Mouse (Mus musculus) ES-E14 (cell line): ENCODE results near the gene Mrpl12. TPM values are rescaled to one million over a fixed set of nuclear protein-coding genes. Genes with fewer than 3 reads are reported as not detected.

Experiments
- DNase-seq: peaks from one replicate; pipeline ENCODE4 v3.0.0-alpha.2; 2013; ENCODE audit warnings: low read depth, low spot score
- H3K27ac ChIP-seq: 2 replicates; pipeline ENCODE4 v1.5.1; 2012; ENCODE audit warnings: low read depth, mild to moderate bottlenecking, low read length, moderate library complexity, mixed read lengths; ENCODE audit not compliant: poor library complexity, insufficient read depth, severe bottlenecking
- H3K36me3 ChIP-seq: 2 replicates; pipeline ENCODE4 v1.6.1; 2012; ENCODE audit warnings: mild to moderate bottlenecking, low read length, moderate library complexity, mixed read lengths; ENCODE audit not compliant: control insufficient read depth, poor library complexity, insufficient read depth, severe bottlenecking
- H3K4me1 ChIP-seq, 2 experiments: fragments of 150-350 bp in 1 of 2; sonication (generic) in 1 of 2; 2 replicates each; pipeline ENCODE4 v1.6.1; 2012; ENCODE audit warnings: low read length in 2 of 2, mild to moderate bottlenecking in 1 of 2, mixed read lengths in 1 of 2; ENCODE audit not compliant: control insufficient read depth in 2 of 2, insufficient read depth in 2 of 2, poor library complexity in 1 of 2
- H3K4me3 ChIP-seq, 2 experiments: fragments of 150-350 bp in 1 of 2; sonication (generic) in 1 of 2; 2 replicates each; pipeline ENCODE4 v1.5.1; 2012; ENCODE audit warnings: low read length in 2 of 2, low read depth in 1 of 2, mild to moderate bottlenecking in 1 of 2, mixed read lengths in 1 of 2; ENCODE audit not compliant: insufficient read depth in 1 of 2, poor library complexity in 1 of 2, severe bottlenecking in 1 of 2
- H3K9ac ChIP-seq: 2 replicates; pipeline ENCODE4 v1.6.1; 2012; ENCODE audit warnings: low read depth, mild to moderate bottlenecking, low read length, mixed read lengths; ENCODE audit not compliant: poor library complexity, insufficient read depth, severe bottlenecking
- H3K9me3 ChIP-seq: fragments of 150-350 bp; sonication (generic); 2 replicates; pipeline ENCODE4 v1.6.1; 2012; ENCODE audit warnings: low read depth, mild to moderate bottlenecking, low read length; ENCODE audit not compliant: control insufficient read depth, insufficient read depth
- CHD2 ChIP-seq: IDR thresholded peaks from 2 replicates; pipeline ENCODE4 v1.6.1; 2014; ENCODE audit warnings: mild to moderate bottlenecking, low read depth, low read length, inconsistent platforms
- HCFC1 ChIP-seq: IDR thresholded peaks from 2 replicates; pipeline ENCODE4 v1.6.1; 2012; ENCODE audit warnings: low read length, inconsistent platforms, borderline replicate concordance; ENCODE audit not compliant: insufficient read depth
- MAFK ChIP-seq: IDR thresholded peaks from 2 replicates; pipeline ENCODE4 v1.6.1; 2014; ENCODE audit warnings: mild to moderate bottlenecking, low read depth, low read length, inconsistent platforms; ENCODE audit not compliant: insufficient read depth
- ZC3H11A ChIP-seq: IDR thresholded peaks from 2 replicates; pipeline ENCODE4 v1.6.1; 2012; ENCODE audit warnings: low read depth, mild to moderate bottlenecking, inconsistent platforms, low read length, borderline replicate concordance
- ZNF384 ChIP-seq: IDR thresholded peaks from 2 replicates; pipeline ENCODE4 v1.6.1; 2012; ENCODE audit warnings: low read depth, low read length, inconsistent platforms
- in situ Hi-C, 2 experiments: fragments of 600-800 bp; cut with MboI; formaldehyde crosslinking; loops; one replicate each; pipeline ENCODE4 v1.15.1; 2025; ENCODE audit warnings: low sequenced_read_pairs in 2 of 2, inconsistent platforms in 1 of 2; ENCODE audit not compliant: unreplicated experiment in 2 of 2
- total RNA-seq: library from RNA; depleted of rRNA; stranded (reverse); fragments of 300-350 nt; gene quantifications from 2 replicates; pipeline ENCODE4 v1.2.3, GENCODE M21; 2012

The Mrpl12 gene
- total RNA-seq, 1 experiment: 136 TPM

DNA sequence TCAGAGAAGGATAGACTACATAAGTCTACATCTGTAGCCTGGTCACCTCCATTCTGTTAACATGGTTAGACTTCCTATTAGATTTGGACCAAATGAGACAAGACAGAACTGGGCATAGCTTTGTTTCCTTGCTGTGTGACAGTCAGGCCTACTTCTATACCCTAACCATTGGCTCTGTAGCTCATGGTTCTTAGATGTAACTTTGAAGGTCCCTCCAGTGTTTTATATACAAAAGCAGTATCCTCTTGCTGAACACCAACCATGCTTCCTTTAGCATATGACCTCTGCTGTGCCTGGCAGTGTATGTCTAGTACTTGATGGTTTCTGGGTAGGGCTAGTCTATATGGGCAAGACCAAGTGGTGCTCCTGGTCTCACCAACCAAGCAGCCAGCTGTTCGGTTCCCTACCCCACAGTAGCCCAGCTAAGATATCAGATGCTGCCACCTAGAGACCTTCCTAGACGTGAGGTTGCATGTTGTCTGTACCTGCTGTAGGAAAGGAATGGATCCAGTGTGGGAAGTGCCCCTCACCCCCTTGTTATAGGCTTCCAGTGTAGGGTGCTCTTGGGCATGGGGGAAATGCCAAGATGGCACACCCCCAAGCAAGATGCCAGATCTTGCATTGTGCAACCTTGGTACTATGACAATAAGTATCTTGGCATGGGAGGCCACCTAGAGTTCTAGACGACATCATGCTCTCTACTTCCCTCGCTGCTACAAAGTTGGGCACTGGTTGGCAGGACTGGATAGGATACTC is 6.1 kb downstream of the Mrpl12 start:
- in situ Hi-C loops: no loop called here
- peaks cover 44% of the 10 kb centered on the region for H3K36me3 ChIP-seq
- no peak overlapping the region for H3K4me3 ChIP-seq
- H3K27ac ChIP-seq: no peak overlapping the region; the same call in 1 of the 2 replicates
- TF ChIP-seq MAFK (no peak), ZNF384 (no peak), CHD2 (no peak), HCFC1 (no peak), ZC3H11A (no peak)
- H3K4me1 ChIP-seq: peaks cover 3 to 16% of the 10 kb centered on the region in 2 experiments; a peak in 1 of 4 replicates
- no peaks in the 10 kb centered on the region for H3K9me3 ChIP-seq
- H3K9ac ChIP-seq: no peak overlapping the region
- DNase-seq: no peak

DNA sequence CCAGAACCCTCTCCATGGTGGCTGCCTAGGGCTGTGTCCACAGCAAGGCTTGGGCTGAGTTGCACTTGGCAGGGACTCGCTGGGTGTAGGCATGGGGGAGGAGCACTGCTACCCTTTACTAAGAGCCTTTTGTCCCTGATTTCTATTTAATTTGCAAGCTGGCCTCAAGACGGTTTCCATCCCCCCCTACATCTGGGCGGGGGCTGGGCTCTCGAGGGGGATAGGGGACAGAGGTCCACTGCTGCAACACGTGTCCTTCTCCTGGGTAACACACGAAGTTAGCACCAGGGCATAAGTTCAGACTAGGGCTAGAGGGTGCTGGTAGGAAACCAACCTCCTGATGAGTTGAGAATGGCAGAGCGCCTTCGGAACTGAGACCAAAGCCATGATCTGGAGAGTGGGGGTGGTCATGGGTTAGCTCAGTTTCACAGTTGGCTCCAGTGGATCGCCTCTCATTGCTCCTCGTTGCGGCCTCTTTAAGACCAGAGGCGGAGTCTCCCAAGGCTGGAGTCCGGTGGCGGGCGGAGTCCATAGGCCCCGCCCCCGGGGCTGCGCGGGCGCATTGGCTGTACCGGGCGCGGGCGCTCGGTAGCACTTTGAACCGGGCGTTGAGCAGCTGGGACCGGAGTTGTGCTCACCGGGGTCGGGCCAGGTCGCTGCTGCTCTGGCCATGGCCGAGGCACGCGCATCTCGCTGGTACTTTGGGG is 7.1 kb downstream of the Mrpl12 start, which contains the start of gene Slc25a10:
Gene Slc25a10, plus strand, starts transcription at position 524 of the 707 bp plus-strand sequence.
- H3K4me1 ChIP-seq: peaks cover 3 to 12% of the 10 kb centered on the region in 2 experiments; a peak in 1 of 4 replicates
- peak within 1 kb of the TSS; percentile 72 to 84 for H3K4me3 ChIP-seq
- TF ChIP-seq CHD2 (no peak), HCFC1 (no peak), ZC3H11A (no peak), ZNF384 (no peak), MAFK (no peak)
- no peaks in the 10 kb centered on the region for H3K9me3 ChIP-seq
- in situ Hi-C loops: no loop called here
- peak within 1 kb of the TSS; percentile 22; the same call in 1 of the 2 replicates for H3K27ac ChIP-seq
- peak within 1 kb of the TSS; percentile 72 for H3K9ac ChIP-seq
- peaks cover 44% of the 10 kb centered on the region for H3K36me3 ChIP-seq
- peak; percentile 74 for DNase-seq

DNA sequence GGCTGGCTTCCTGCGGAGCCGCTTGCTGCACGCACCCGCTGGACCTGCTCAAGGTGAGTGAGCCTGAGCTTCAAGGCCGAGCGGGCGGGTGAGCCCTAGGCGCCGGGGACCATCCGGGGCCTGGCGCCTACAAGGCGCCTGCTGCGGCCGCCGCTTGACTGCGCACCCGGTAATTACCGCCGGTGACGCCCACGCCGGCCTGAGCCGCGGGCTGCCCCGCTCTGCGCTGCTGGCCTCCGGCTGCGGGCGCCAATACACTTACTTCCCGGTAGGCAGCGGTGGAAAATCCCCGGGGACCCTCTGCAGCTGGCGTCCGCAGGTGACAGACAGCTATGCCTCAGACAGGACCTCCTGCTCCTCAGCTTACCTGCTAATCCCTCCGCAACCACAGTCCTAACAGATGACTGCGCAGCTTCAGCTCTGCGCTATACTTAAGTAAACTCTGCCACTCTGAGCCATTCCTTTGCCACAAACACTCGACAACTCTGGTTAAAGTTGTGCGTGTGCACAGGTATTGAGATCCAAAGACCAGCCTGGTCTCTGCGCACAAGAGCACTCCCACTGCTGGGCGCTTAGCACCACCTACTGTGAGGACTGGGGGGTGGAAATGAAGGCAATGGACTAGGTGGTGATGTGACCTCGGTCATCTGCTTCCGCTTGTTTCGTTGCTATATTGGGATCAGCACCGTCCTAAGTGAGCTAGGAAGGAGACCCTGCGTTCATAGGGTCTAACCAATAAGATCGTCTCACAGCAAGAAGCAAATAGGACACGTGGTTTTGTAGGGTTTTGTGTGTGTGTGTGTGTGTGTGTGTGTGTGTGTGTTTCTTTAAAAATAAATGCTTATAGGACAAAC is 7.8 kb downstream of the Mrpl12 start:
- H3K36me3 ChIP-seq: peaks cover 43% of the 10 kb centered on the region
- H3K4me1 ChIP-seq: peaks cover 3 to 12% of the 10 kb centered on the region in 2 experiments; a peak in 1 of 4 replicates
- H3K9ac ChIP-seq: peak overlapping the region; percentile 72
- TF ChIP-seq MAFK: no peak
- no peak for TF ChIP-seq HCFC1
- no peak for TF ChIP-seq CHD2
- TF ChIP-seq ZNF384: no peak
- no peak for TF ChIP-seq ZC3H11A
- in situ Hi-C loops: no loop called here
- H3K27ac ChIP-seq: no peak overlapping the region
- no peaks in the 10 kb centered on the region for H3K9me3 ChIP-seq
- H3K4me3 ChIP-seq: peak overlapping the region; percentile 72 to 84
- DNase-seq: no peak

DNA sequence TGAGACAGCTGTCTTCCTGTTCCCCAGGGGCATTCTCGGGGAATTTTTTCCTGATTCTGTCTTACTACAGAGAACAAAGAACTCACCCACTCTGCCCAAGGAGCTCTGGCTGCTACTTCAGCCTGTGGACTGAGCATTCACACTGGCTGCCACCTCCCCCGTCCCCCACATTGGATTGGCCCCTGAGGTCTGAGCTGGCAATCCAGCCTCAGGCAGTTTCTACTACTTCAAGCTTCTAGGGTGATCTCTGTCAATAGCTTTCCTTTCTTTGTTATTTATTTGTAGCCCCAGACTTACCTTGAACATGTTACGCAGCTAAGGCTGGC is 8.4 kb downstream of the Mrpl12 start:
- DNase-seq: no peak
- Histone ChIP-seq H3K9me3 (no peaks in the 10 kb centered on the region), H3K36me3 (peaks cover 40% of the 10 kb centered on the region), H3K4me3 (peak overlapping the region in 1 of 2 experiments; percentile 84; a peak in 2 of 4 replicates), H3K9ac (no peak overlapping the region), H3K4me1 (peaks cover 3 to 12% of the 10 kb centered on the region in 2 experiments; a peak in 1 of 4 replicates), H3K27ac (no peak overlapping the region)
- TF ChIP-seq HCFC1 (no peak), MAFK (no peak), ZNF384 (no peak)
- in situ Hi-C loops: no loop called here
